Mouse (Mus musculus): Measurements from ENCODE around the gene Insl6. TPM values are rescaled to one million over a fixed set of nuclear protein-coding genes. Genes with fewer than 3 reads are reported as not detected.
A peak's percentile ranks its signal among the peaks of the same experiment; 100 is the strongest.

Gene Insl6
- total and polyA plus RNA-seq, 3 experiments, result 2.2 to 9.9 TPM; not detected in 1

DNA sequence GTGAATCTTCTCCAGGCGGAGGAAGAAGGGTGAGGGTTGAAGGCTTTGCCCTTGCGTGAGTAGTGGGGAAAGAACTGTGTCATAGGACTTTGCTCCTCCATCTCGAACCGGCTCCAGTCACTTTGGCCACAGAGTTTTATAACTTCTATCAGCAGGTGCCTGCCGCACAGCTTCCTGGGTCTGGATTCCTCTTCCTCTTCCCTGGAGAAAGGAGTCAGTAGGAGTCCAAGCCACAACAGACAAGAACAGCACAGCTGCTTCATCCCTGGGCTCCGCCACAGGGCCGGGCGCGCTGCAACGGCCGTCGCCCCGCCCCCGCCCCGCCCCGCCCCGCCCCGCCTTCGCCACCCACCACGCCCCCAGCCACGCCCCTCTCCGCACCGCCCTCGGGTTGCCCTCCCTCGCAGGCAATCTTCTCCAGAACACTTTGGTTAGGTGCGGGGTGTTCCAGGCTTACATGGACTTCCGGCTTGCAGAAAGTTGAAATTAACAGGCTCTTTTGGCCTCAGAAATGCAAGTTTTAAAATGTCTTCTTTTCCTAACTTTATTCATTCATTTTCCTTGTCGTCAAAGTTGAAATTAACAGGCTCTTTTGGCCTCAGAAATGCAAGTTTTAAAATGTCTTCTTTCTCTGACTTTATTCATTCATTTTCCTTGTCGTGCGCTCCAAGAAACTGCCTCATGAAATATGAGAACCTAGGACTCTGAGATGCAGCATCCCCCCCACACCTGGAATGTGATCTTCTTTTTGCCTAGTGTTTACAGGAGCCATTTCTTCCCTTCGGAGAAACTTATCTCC is at the start of gene Insl6 (continued):
- TF ChIP-seq GATA1 (IDR thresholded peaks at IDR 0.05; ENCODE audit: low read depth, low read length), result no peak; the same call in 1 of the 2 replicates
- TF ChIP-seq HCFC1 (IDR thresholded peaks at IDR 0.05; ENCODE audit: low read depth, low read length), result peak; percentile 68
- TF ChIP-seq NRF1 (IDR thresholded peaks at IDR 0.05; ENCODE audit: insufficient read depth, low read depth, low read length, poor library complexity, severe bottlenecking), result 0 out of 2 replicates have a peak, but pooled peaks have one; percentile 5
- peak; percentile 60 to 93; a peak in 2 of 4 replicates for TF ChIP-seq POLR2A (IDR thresholded peaks at IDR 0.05; ENCODE audit: control insufficient read depth in 1 of 2, insufficient read depth in 1 of 2, low read depth in 1 of 2, low read length in 2 of 2, poor library complexity in 1 of 2)
- no peak for TF ChIP-seq SMC3 (IDR thresholded peaks at IDR 0.05; ENCODE audit: low read depth, low read length)

DNA sequence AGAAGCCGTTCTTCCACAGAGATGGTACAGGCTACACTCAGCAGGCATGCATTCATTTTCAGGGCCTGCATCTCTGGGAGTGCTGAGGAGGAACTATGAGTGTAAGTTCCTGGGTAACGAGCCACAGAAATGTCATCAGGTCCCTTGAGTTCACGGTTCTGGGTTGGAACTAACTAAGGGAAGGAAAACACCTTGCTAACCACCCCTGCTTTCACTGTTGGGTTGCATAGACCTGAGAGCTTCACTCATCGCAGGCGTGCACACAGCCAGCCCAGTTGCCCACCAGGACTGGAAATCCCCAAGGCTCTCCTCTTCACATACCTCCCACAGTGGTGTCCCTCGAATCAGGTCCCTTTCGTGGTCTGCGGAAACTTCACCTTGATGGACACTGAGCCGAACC is 49.8 kb upstream of the Insl6 start:
- H3K9ac ChIP-seq (ENCODE audit: control insufficient read depth, low read depth, low read length, poor library complexity, severe bottlenecking), result no peak overlapping the region
- H3K27ac ChIP-seq (ENCODE audit: control insufficient read depth, low read depth, low read length), result no peak overlapping the region
- no peak overlapping the region for H3K4me3 ChIP-seq (ENCODE audit: control insufficient read depth in 1 of 2, insufficient read depth in 1 of 2, low read depth in 2 of 2, low read length in 2 of 2)
- no peaks in the 10 kb centered on the region for H3K9me3 ChIP-seq (replicated peaks; ENCODE audit: insufficient read depth, low read length)
- no peak for TF ChIP-seq MXI1 (IDR thresholded peaks at IDR 0.05; ENCODE audit: low read depth, low read length)
- no peaks in the 10 kb centered on the region for H3K27me3 ChIP-seq (ENCODE audit: control insufficient read depth in 1 of 2, insufficient read depth in 2 of 2, low read length in 2 of 2)
- peaks cover 6 to 23% of the 10 kb centered on the region in 2 experiments for H3K4me1 ChIP-seq (ENCODE audit: control insufficient read depth in 1 of 2, insufficient read depth in 2 of 2, low read length in 2 of 2)
- no peak for DNase-seq (ENCODE audit: low read depth, low spot score)
- peaks cover 10% of the 10 kb centered on the region for H3K79me2 ChIP-seq (ENCODE audit: control insufficient read depth, insufficient read depth, low read length, poor library complexity)
- H3K36me3 ChIP-seq (ENCODE audit: control insufficient read depth in 1 of 2, insufficient read depth in 2 of 2, low read length in 2 of 2), result peaks cover 3 to 24% of the 10 kb centered on the region in 2 experiments

DNA sequence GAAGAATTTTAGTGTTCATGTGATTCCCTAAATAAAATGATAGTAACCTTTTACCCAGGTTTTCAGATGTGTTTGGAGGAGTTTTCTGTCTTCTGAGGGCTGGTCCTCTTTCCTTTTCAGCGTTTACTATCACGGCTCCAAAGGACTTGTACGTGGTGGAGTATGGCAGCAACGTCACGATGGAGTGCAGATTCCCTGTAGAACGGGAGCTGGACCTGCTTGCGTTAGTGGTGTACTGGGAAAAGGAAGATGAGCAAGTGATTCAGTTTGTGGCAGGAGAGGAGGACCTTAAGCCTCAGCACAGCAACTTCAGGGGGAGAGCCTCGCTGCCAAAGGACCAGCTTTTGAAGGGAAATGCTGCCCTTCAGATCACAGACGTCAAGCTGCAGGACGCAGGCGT is 48.3 kb upstream of the Insl6 start:
- peaks cover 10% of the 10 kb centered on the region for H3K79me2 ChIP-seq (ENCODE audit: control insufficient read depth, insufficient read depth, low read length, poor library complexity)
- H3K9me3 ChIP-seq (replicated peaks; ENCODE audit: insufficient read depth, low read length), result no peaks in the 10 kb centered on the region
- H3K4me3 ChIP-seq (ENCODE audit: control insufficient read depth in 1 of 2, insufficient read depth in 1 of 2, low read depth in 2 of 2, low read length in 2 of 2), result no peak overlapping the region
- DNase-seq (ENCODE audit: low read depth, low spot score), result no peak
- H3K36me3 ChIP-seq (ENCODE audit: control insufficient read depth in 1 of 2, insufficient read depth in 2 of 2, low read length in 2 of 2), result peaks cover 3 to 35% of the 10 kb centered on the region in 2 experiments
- H3K4me1 ChIP-seq (ENCODE audit: control insufficient read depth in 1 of 2, insufficient read depth in 2 of 2, low read length in 2 of 2), result peaks cover 12 to 31% of the 10 kb centered on the region in 2 experiments
- no peak for TF ChIP-seq ZKSCAN1 (IDR thresholded peaks at IDR 0.05; ENCODE audit: low read depth, low read length)
- no peak for TF ChIP-seq TBP (IDR thresholded peaks at IDR 0.05; ENCODE audit: low read depth, low read length)
- no peak for TF ChIP-seq NELFE (IDR thresholded peaks at IDR 0.05; ENCODE audit: low read depth, low read length)
- no peak for TF ChIP-seq E2F4 (IDR thresholded peaks at IDR 0.05; ENCODE audit: borderline replicate concordance, low read depth, low read length)
- no peak for TF ChIP-seq MAZ (IDR thresholded peaks at IDR 0.05; ENCODE audit: low read depth, low read length)
- TF ChIP-seq MXI1 (IDR thresholded peaks at IDR 0.05; ENCODE audit: low read depth, low read length), result no peak
- TF ChIP-seq EP300 (IDR thresholded peaks at IDR 0.05; ENCODE audit: low read depth in 1 of 2, low read length in 2 of 2), result no peak
- no peak for TF ChIP-seq MYB (IDR thresholded peaks at IDR 0.05; ENCODE audit: low read depth, low read length)
- no peak overlapping the region for H3K9ac ChIP-seq (ENCODE audit: control insufficient read depth, low read depth, low read length, poor library complexity, severe bottlenecking)
- peak overlapping the region; percentile 13; the same call in 1 of the 2 replicates for H3K27ac ChIP-seq (ENCODE audit: control insufficient read depth, low read depth, low read length)
- H3K27me3 ChIP-seq (ENCODE audit: control insufficient read depth in 1 of 2, insufficient read depth in 2 of 2, low read length in 2 of 2), result no peaks in the 10 kb centered on the region
